ENCODE assay signal across 8 mouse cellular contexts in genomic region chr1:194624411-194624810, GRCm38 (mm10). TPM values are rescaled to one million over a fixed set of nuclear protein-coding genes. Genes with fewer than 3 reads are reported as not detected.
A peak's percentile ranks its signal among the peaks of the same experiment; 100 is the strongest.
DNase-seq lines count a peak whose midpoint lies in the region; ATAC-seq and TF ChIP-seq lines count a peak whose summit lies in the region.

No protein-coding gene starts in this region.

- WGBS in intestine, embryonic 16.5 days, result 43% methylated on average over 2 of the region's 2 CpGs

- H3K9ac ChIP-seq in intestine, embryonic 16.5 days (ENCODE audit: low read depth, low read length), result 0 out of 2 replicates have a peak overlapping the region, but pooled peaks have one; percentile 4

- H3K36me3 ChIP-seq in intestine, embryonic 16.5 days (ENCODE audit: control insufficient read depth, insufficient read depth, low read length), result no peaks in the 10 kb centered on the region

- intact Hi-C loops in gastrocnemius, adult 2 months (cut with DNase I), result no loop called here
- intact Hi-C loops in heart, postnatal 14 days (cut with DNase I), result loop anchor here (10.0 kb wide), 1 partner anchor 340 kb away; no protein-coding TSS in a partner anchor

- 0 out of 2 replicates have a peak overlapping the region, but pooled peaks have one; percentile 21 for H3K4me2 ChIP-seq in intestine, embryonic 16.5 days (ENCODE audit: low read depth, low read length)

- H3K4me1 ChIP-seq in intestine, embryonic 16.5 days (ENCODE audit: control insufficient read depth, insufficient read depth, low read length), result peaks cover 33% of the 10 kb centered on the region

- TF ChIP-seq CTCF in gastrocnemius, adult 2 months (IDR thresholded peaks at IDR 0.05), result peak; percentile 57

- peak overlapping the region; percentile 84 for H3K4me3 ChIP-seq in gastrocnemius, adult 2 months
- no peak overlapping the region for H3K4me3 ChIP-seq in intestine, embryonic 16.5 days (ENCODE audit: low read length)

- H3K27ac ChIP-seq in gastrocnemius, adult 2 months, result peak overlapping the region; percentile 97
- H3K27ac ChIP-seq in intestine, embryonic 16.5 days (ENCODE audit: low read length), result no peak overlapping the region; the same call in 1 of the 2 replicates

- no peak for ATAC-seq in intestine, embryonic 16.5 days
- no peak; the same call in 1 of the 2 replicates for ATAC-seq in megakaryocyte progenitor cell, adult 5-6 weeks (replicated peaks; ENCODE audit: poor library complexity)

- no peak for DNase-seq in gastrocnemius, adult 2 months
- no peak for DNase-seq in gastrocnemius, postnatal 25 days
- peak; percentile 22 for DNase-seq in 3134 (ENCODE audit: extremely low read depth, insufficient read length, low spot score)
- DNase-seq in c-Kit-positive CD71-positive TER-119-negative erythroid progenitor cells, embryonic 14.5 days (ENCODE audit: low read depth), result peak; percentile 21
- DNase-seq in Muller cell, postnatal 12 days (ENCODE audit: inconsistent ontology term), result no peak
- DNase-seq in heart, postnatal 14 days, result no peak

- H3K9me3 ChIP-seq in intestine, embryonic 16.5 days (ENCODE audit: control insufficient read depth, low read length), result no peaks in the 10 kb centered on the region

- H3K27me3 ChIP-seq in intestine, embryonic 16.5 days (replicated peaks; ENCODE audit: control insufficient read depth, insufficient read depth, low read length), result no peaks in the 10 kb centered on the region

RNA-seq across cellular contexts. Expression of gene Plxna2, which starts 6.4 kb away (rescaled TPM):
- total RNA-seq in gastrocnemius, adult 2 months (2021), result 10 to 100 TPM in 1 of 2 experiments, 1 to 10 TPM in 1; 6.6 to 13.2 TPM
- 1 to 10 TPM; 6.8 to 7.1 TPM for total RNA-seq in gastrocnemius, postnatal 25 days (2021)
- 4.3 and 4.6 TPM in 2 replicates for polyA plus RNA-seq in intestine, embryonic 16.5 days (2015; fragmentation: Nextera tagmentation; extraction: Ambion mirVana)
- 0.39 and 0.72 TPM in 2 replicates for total RNA-seq in megakaryocyte progenitor cell, adult 5-6 weeks (2015)
- total RNA-seq in megakaryocyte progenitor cell, adult 5-6 weeks (2017), result 0.17 and 0.34 TPM in 2 replicates
- total RNA-seq in heart, postnatal 14 days (2021), result 10 to 100 TPM; 26.6 to 29.7 TPM

Comparison
In these comparisons a context has a peak if more than half of its experiments do, and no peak if none do; other contexts are left out.
1. DNase-seq: peak in 3134 (single experiment) and c-Kit-positive CD71-positive TER-119-negative erythroid progenitor cells, embryonic 14.5 days (single experiment); none in gastrocnemius, adult 2 months (single experiment), gastrocnemius, postnatal 25 days (single experiment), Muller cell, postnatal 12 days (single experiment) and heart, postnatal 14 days (0 of 2).
2. RNA of gene Plxna2, which starts 6.4 kb away (total RNA-seq): 26.6 to 29.7 TPM in heart, postnatal 14 days, 6.6 to 13.2 TPM in gastrocnemius, adult 2 months and 6.8 to 7.1 TPM in gastrocnemius, postnatal 25 days; 0.17 to 0.72 TPM in megakaryocyte progenitor cell, adult 5-6 weeks; every median in the first group is over 4 times any median in the second.